Mouse (Mus musculus) midbrain, embryonic 16.5 days (tissue): ENCODE data around the gene Gjb6. TPM values are rescaled to one million over a fixed set of nuclear protein-coding genes. Genes with fewer than 3 reads are reported as not detected.

ENCODE experiments used
- ATAC-seq: fragments of 200-750 bp; cut with Nextera tagmentation; 2 replicates; pipeline ENCODE4 v1.8.0; 2017; ENCODE audit warnings: moderate TSS enrichment
- H3K27ac ChIP-seq: fragments of 300-500 bp; sonication (generic); 2 replicates; pipeline ENCODE4 v1.5.1; 2014; ENCODE audit warnings: mild to moderate bottlenecking, low read length, mixed read lengths
- H3K27me3 ChIP-seq: fragments of 300-500 bp; sonication (generic); 2 replicates; pipeline ENCODE4 v1.6.1; 2014; ENCODE audit warnings: low read depth, low read length, mixed read lengths; ENCODE audit not compliant: control insufficient read depth, insufficient read depth
- H3K36me3 ChIP-seq: fragments of 300-500 bp; sonication (generic); 2 replicates; pipeline ENCODE4 v1.6.1; 2014; ENCODE audit warnings: mild to moderate bottlenecking, low read length, moderate library complexity, mixed read lengths; ENCODE audit not compliant: control insufficient read depth, insufficient read depth
- H3K4me1 ChIP-seq: fragments of 300-500 bp; sonication (generic); 2 replicates; pipeline ENCODE4 v1.6.1; 2014; ENCODE audit warnings: mild to moderate bottlenecking, low read length, mixed read lengths; ENCODE audit not compliant: control insufficient read depth, insufficient read depth
- H3K4me2 ChIP-seq: fragments of 300-500 bp; sonication (generic); 2 replicates; pipeline ENCODE4 v1.6.1; 2014; ENCODE audit warnings: mild to moderate bottlenecking, low read length, mixed read lengths
- H3K4me3 ChIP-seq: fragments of 300-500 bp; sonication (generic); 2 replicates; pipeline ENCODE4 v1.5.1; 2014; ENCODE audit warnings: low read depth, mild to moderate bottlenecking, low read length, moderate library complexity, mixed read lengths
- H3K9ac ChIP-seq: fragments of 300-500 bp; sonication (generic); 2 replicates; pipeline ENCODE4 v1.6.1; 2014; ENCODE audit warnings: low read depth, low read length, mixed read lengths
- H3K9me3 ChIP-seq: fragments of 300-500 bp; sonication (generic); replicated peaks from 2 replicates; pipeline ENCODE4 v1.6.1; 2014; ENCODE audit warnings: mild to moderate bottlenecking, low read length, mixed read lengths; ENCODE audit not compliant: control insufficient read depth, poor library complexity, severe bottlenecking
- WGBS: fragments of 180-500 bp; shearing (Covaris S2); extraction: QIAGEN DNeasy Blood & Tissue Kit; methylation state at CpG from one replicate; pipeline ENCODE4 v1.1.7; 2014; 5-methylcytosine and 5-hydroxymethylcytosine counted together
- polyA plus RNA-seq: library from polyadenylated mRNA; unstranded; fragments of >200 nt; fragmentation: Nextera tagmentation; extraction: Ambion mirVana; gene quantifications from 2 replicates; pipeline ENCODE4 v1.2.1, GENCODE M21; 2015

Gjb6 gene
- polyA plus RNA-seq = 15.3 and 16.0 TPM in 2 replicates

GRCm38 (mm10) chr14:57133161-57133661 is at the start of gene Gjb6:
Gene Gjb6, minus strand, starts transcription at chr14:57133611.
- H3K4me2 ChIP-seq = peak within 1 kb of the TSS; percentile 94
- peak within 1 kb of the TSS; percentile 54 for H3K9ac ChIP-seq
- peak; percentile 54 for ATAC-seq
- H3K27ac ChIP-seq = no peak within 1 kb of the TSS
- WGBS = under 1% methylated on average over 32 of the region's 33 CpGs
- H3K36me3 ChIP-seq = no peaks in the 10 kb centered on the region
- H3K4me1 ChIP-seq = peaks cover 6% of the 10 kb centered on the region
- peak within 1 kb of the TSS; percentile 49 for H3K4me3 ChIP-seq
- H3K27me3 ChIP-seq = peaks cover 20% of the 10 kb centered on the region
- no peaks in the 10 kb centered on the region for H3K9me3 ChIP-seq

GRCm38 (mm10) chr14:57165493-57165892 is 32.1 kb upstream of the Gjb6 start:
- no peak overlapping the region for H3K9ac ChIP-seq
- no peak for ATAC-seq

GRCm38 (mm10) chr14:57161833-57162232 is 28.4 kb upstream of the Gjb6 start:
- 50% methylated on average over 2 of the region's 2 CpGs for WGBS
- ATAC-seq = no peak
- Histone ChIP-seq H3K9ac (no peak overlapping the region), H3K27me3 (no peaks in the 10 kb centered on the region), H3K27ac (no peak overlapping the region), H3K4me1 (no peaks in the 10 kb centered on the region), H3K9me3 (0 out of 2 replicates have a peak, but pooled peaks cover 5% of the 10 kb centered on the region), H3K4me3 (no peak overlapping the region), H3K4me2 (no peak overlapping the region), H3K36me3 (no peaks in the 10 kb centered on the region)

More at GRCm38 (mm10) chr14:57165493-57165892, 32.1 kb upstream of the Gjb6 start:
- Histone ChIP-seq H3K4me2 (no peak overlapping the region), H3K36me3 (no peaks in the 10 kb centered on the region), H3K4me1 (no peaks in the 10 kb centered on the region), H3K27me3 (no peaks in the 10 kb centered on the region), H3K9me3 (no peaks in the 10 kb centered on the region), H3K4me3 (no peak overlapping the region), H3K27ac (no peak overlapping the region)
- 83% methylated on average over 3 of the region's 3 CpGs for WGBS

GRCm38 (mm10) chr14:57161201-57161600 is 27.8 kb upstream of the Gjb6 start:
- WGBS = 76% methylated on average over 4 of the region's 4 CpGs
- Histone ChIP-seq H3K36me3 (no peaks in the 10 kb centered on the region), H3K27me3 (no peaks in the 10 kb centered on the region), H3K4me3 (no peak overlapping the region), H3K9ac (no peak overlapping the region), H3K4me2 (no peak overlapping the region), H3K27ac (no peak overlapping the region), H3K9me3 (0 out of 2 replicates have a peak, but pooled peaks cover 5% of the 10 kb centered on the region), H3K4me1 (no peaks in the 10 kb centered on the region)
- no peak for ATAC-seq

- Histone ChIP-seq H3K27me3 (no peaks in the 10 kb centered on the region), H3K36me3 (no peaks in the 10 kb centered on the region), H3K9me3 (0 out of 2 replicates have a peak, but pooled peaks cover 5% of the 10 kb centered on the region), H3K4me1 (peaks cover 4% of the 10 kb centered on the region; the same call in 1 of the 2 replicates), H3K27ac (no peak overlapping the region), H3K4me3 (no peak overlapping the region), H3K4me2 (no peak overlapping the region), H3K9ac (no peak overlapping the region)
- 46% methylated on average over 6 of the region's 6 CpGs for WGBS
- ATAC-seq = 0 out of 2 replicates have a peak, but pooled peaks have one; percentile 8
These were observed 21.5 kb upstream of the Gjb6 start for GRCm38 (mm10) chr14:57154916-57155315.

- Histone ChIP-seq H3K9ac (no peak overlapping the region), H3K9me3 (no peaks in the 10 kb centered on the region), H3K4me2 (no peak overlapping the region), H3K4me3 (no peak overlapping the region), H3K27me3 (no peaks in the 10 kb centered on the region), H3K36me3 (no peaks in the 10 kb centered on the region), H3K27ac (no peak overlapping the region), H3K4me1 (no peaks in the 10 kb centered on the region)
- no peak for ATAC-seq
- WGBS = 62% methylated on average over 4 of the region's 4 CpGs
These were observed 12.3 kb upstream of the Gjb6 start for GRCm38 (mm10) chr14:57145741-57146140.

GRCm38 (mm10) chr14:57135265-57135664 is 1.9 kb upstream of the Gjb6 start:
- WGBS = 46% methylated on average over 8 of the region's 8 CpGs
- no peak for ATAC-seq
- H3K9me3 ChIP-seq = no peaks in the 10 kb centered on the region

GRCm38 (mm10) chr14:57127383-57127782 is 6.0 kb downstream of the Gjb6 start:
- peaks cover 9% of the 10 kb centered on the region for H3K27me3 ChIP-seq
- H3K9me3 ChIP-seq = no peaks in the 10 kb centered on the region
- no peak overlapping the region for H3K4me3 ChIP-seq
- H3K27ac ChIP-seq = no peak overlapping the region
- 77% methylated on average over 4 of the region's 4 CpGs for WGBS
- no peak overlapping the region for H3K9ac ChIP-seq
- ATAC-seq = no peak
- no peak overlapping the region for H3K4me2 ChIP-seq
- H3K4me1 ChIP-seq = no peaks in the 10 kb centered on the region
- no peaks in the 10 kb centered on the region for H3K36me3 ChIP-seq

More at GRCm38 (mm10) chr14:57135265-57135664, 1.9 kb upstream of the Gjb6 start:
- H3K4me2 ChIP-seq = no peak overlapping the region
- no peak overlapping the region for H3K4me3 ChIP-seq
- H3K36me3 ChIP-seq = no peaks in the 10 kb centered on the region
- H3K9ac ChIP-seq = no peak overlapping the region
- H3K4me1 ChIP-seq = peaks cover 6% of the 10 kb centered on the region
- H3K27me3 ChIP-seq = peaks cover 20% of the 10 kb centered on the region
- H3K27ac ChIP-seq = no peak overlapping the region

- Histone ChIP-seq H3K27ac (no peak overlapping the region), H3K9me3 (no peaks in the 10 kb centered on the region), H3K4me3 (no peak overlapping the region), H3K36me3 (no peaks in the 10 kb centered on the region), H3K27me3 (no peaks in the 10 kb centered on the region), H3K9ac (no peak overlapping the region), H3K4me1 (no peaks in the 10 kb centered on the region), H3K4me2 (no peak overlapping the region)
- ATAC-seq = no peak
- WGBS = 90% methylated on average over 7 of the region's 7 CpGs
These were observed 11.1 kb downstream of the Gjb6 start for GRCm38 (mm10) chr14:57122295-57122694.
